Mouse (Mus musculus) hindbrain, embryonic 13.5 days (tissue): ENCODE data around the gene Ubac2. TPM values are rescaled to one million over a fixed set of nuclear protein-coding genes. Genes with fewer than 3 reads are reported as not detected.

Experiments used
- ATAC-seq: fragments of 200-750 bp; cut with Nextera tagmentation; 2 replicates; pipeline ENCODE4 v1.8.0; 2017; ENCODE audit warnings: moderate TSS enrichment; ENCODE audit not compliant: low FRiP score
- H3K27ac ChIP-seq: fragments of 300-500 bp; sonication (generic); 2 replicates; pipeline ENCODE4 v1.5.1; 2015; ENCODE audit warnings: inconsistent platforms, mild to moderate bottlenecking, moderate library complexity
- H3K27me3 ChIP-seq: fragments of 300-500 bp; sonication (generic); 2 replicates; pipeline ENCODE4 v1.6.1; 2015; ENCODE audit warnings: mild to moderate bottlenecking, inconsistent platforms
- H3K36me3 ChIP-seq: fragments of 300-500 bp; sonication (generic); 2 replicates; pipeline ENCODE4 v1.6.1; 2015; ENCODE audit warnings: mild to moderate bottlenecking, inconsistent platforms
- H3K4me1 ChIP-seq: fragments of 300-500 bp; sonication (generic); replicated peaks from 2 replicates; pipeline ENCODE4 v1.6.1; 2015; ENCODE audit warnings: inconsistent platforms
- H3K4me2 ChIP-seq: fragments of 300-500 bp; sonication (generic); 2 replicates; pipeline ENCODE4 v1.6.1; 2015; ENCODE audit warnings: inconsistent platforms, mild to moderate bottlenecking, moderate library complexity
- H3K4me3 ChIP-seq: fragments of 300-500 bp; sonication (generic); 2 replicates; pipeline ENCODE4 v1.5.1; 2015; ENCODE audit warnings: mild to moderate bottlenecking, inconsistent platforms
- H3K9ac ChIP-seq: fragments of 300-500 bp; sonication (generic); 2 replicates; pipeline ENCODE4 v1.6.1; 2015; ENCODE audit warnings: mild to moderate bottlenecking, inconsistent platforms
- H3K9me3 ChIP-seq: fragments of 300-500 bp; sonication (generic); 2 replicates; pipeline ENCODE4 v1.6.1; 2016; ENCODE audit warnings: inconsistent platforms
- WGBS: fragments of 180-500 bp; shearing (Covaris S2); methylation state at CpG from one replicate; pipeline ENCODE4 v1.1.7; 2015; 5-methylcytosine and 5-hydroxymethylcytosine counted together
- polyA plus RNA-seq: library from polyadenylated mRNA; unstranded; fragments of >200 nt; fragmentation: Nextera tagmentation; extraction: Ambion mirVana; gene quantifications from 2 replicates; pipeline ENCODE4 v1.2.1, GENCODE M21; 2015

Ubac2 gene
- polyA plus RNA-seq, 1 experiment from 2014 or later, result 56.9 TPM

- H3K4me1 ChIP-seq, result peaks cover 12% of the 10 kb centered on the region
- no peak overlapping the region for H3K4me3 ChIP-seq
- 93% methylated on average over 4 of the region's 4 CpGs for WGBS
- no peak overlapping the region for H3K27ac ChIP-seq
- H3K36me3 ChIP-seq, result no peaks in the 10 kb centered on the region
- H3K27me3 ChIP-seq, result no peaks in the 10 kb centered on the region
- H3K9me3 ChIP-seq, result no peaks in the 10 kb centered on the region
- H3K4me2 ChIP-seq, result no peak overlapping the region
- no peak overlapping the region for H3K9ac ChIP-seq
- ATAC-seq, result no peak
These were observed 87.0 kb downstream of the Ubac2 start for GRCm38 (mm10) chr14:121965461-121965860.

GRCm38 (mm10) chr14:121967095-121967494 lies 88.7 kb downstream of the Ubac2 start:
- no peaks in the 10 kb centered on the region for H3K36me3 ChIP-seq
- no peak overlapping the region for H3K4me2 ChIP-seq
- H3K27me3 ChIP-seq, result no peaks in the 10 kb centered on the region
- 92% methylated on average over 4 of the region's 4 CpGs for WGBS
- ATAC-seq, result no peak
- no peak overlapping the region for H3K9ac ChIP-seq
- no peak overlapping the region for H3K27ac ChIP-seq
- H3K4me3 ChIP-seq, result no peak overlapping the region
- no peaks in the 10 kb centered on the region for H3K9me3 ChIP-seq
- peaks cover 13% of the 10 kb centered on the region for H3K4me1 ChIP-seq

- no peak overlapping the region for H3K27ac ChIP-seq
- H3K9ac ChIP-seq, result no peak overlapping the region
- 0 out of 2 replicates have a peak, but pooled peaks cover 2% of the 10 kb centered on the region for H3K36me3 ChIP-seq
- no peaks in the 10 kb centered on the region for H3K27me3 ChIP-seq
- no peaks in the 10 kb centered on the region for H3K9me3 ChIP-seq
- H3K4me2 ChIP-seq, result no peak overlapping the region
- WGBS, result 96% methylated on average over 1 of the region's 1 CpGs
- no peak for ATAC-seq
- H3K4me3 ChIP-seq, result no peak overlapping the region
- 0 out of 2 replicates have a peak, but pooled peaks cover 5% of the 10 kb centered on the region for H3K4me1 ChIP-seq
These were observed 92.0 kb downstream of the Ubac2 start for GRCm38 (mm10) chr14:121970402-121970801.

- no peak for ATAC-seq
- Histone ChIP-seq H3K4me1 (0 out of 2 replicates have a peak, but pooled peaks cover 5% of the 10 kb centered on the region), H3K4me2 (no peak overlapping the region), H3K36me3 (peaks cover 11% of the 10 kb centered on the region), H3K27me3 (no peaks in the 10 kb centered on the region), H3K4me3 (no peak overlapping the region), H3K27ac (no peak overlapping the region), H3K9ac (no peak overlapping the region), H3K9me3 (no peaks in the 10 kb centered on the region)
- 93% methylated on average over 10 of the region's 10 CpGs for WGBS
These were observed 94.7 kb downstream of the Ubac2 start for GRCm38 (mm10) chr14:121973114-121973513.

- 89% methylated on average over 1 of the region's 1 CpGs for WGBS
- H3K27me3 ChIP-seq, result no peaks in the 10 kb centered on the region
- no peaks in the 10 kb centered on the region for H3K9me3 ChIP-seq
- H3K9ac ChIP-seq, result no peak overlapping the region
- H3K4me3 ChIP-seq, result no peak overlapping the region
- H3K4me2 ChIP-seq, result no peak overlapping the region
- H3K36me3 ChIP-seq, result no peaks in the 10 kb centered on the region
- no peaks in the 10 kb centered on the region for H3K4me1 ChIP-seq
- no peak overlapping the region for H3K27ac ChIP-seq
- ATAC-seq, result no peak
These were observed 103.1 kb downstream of the Ubac2 start for GRCm38 (mm10) chr14:121981531-121981930.

GRCm38 (mm10) chr14:121983009-121983933 lies 104.9 kb downstream of the Ubac2 start:
- Histone ChIP-seq H3K9ac (no peak overlapping the region), H3K36me3 (no peaks in the 10 kb centered on the region), H3K4me2 (no peak overlapping the region), H3K4me3 (no peak overlapping the region), H3K27ac (no peak overlapping the region), H3K4me1 (no peaks in the 10 kb centered on the region), H3K9me3 (no peaks in the 10 kb centered on the region), H3K27me3 (no peaks in the 10 kb centered on the region)
- no peak for ATAC-seq
- 73% methylated on average over 8 of the region's 8 CpGs for WGBS

- H3K36me3 ChIP-seq, result no peaks in the 10 kb centered on the region
- H3K4me2 ChIP-seq, result no peak overlapping the region
- no peaks in the 10 kb centered on the region for H3K4me1 ChIP-seq
- 85% methylated on average over 3 of the region's 3 CpGs for WGBS
- ATAC-seq, result no peak
- H3K4me3 ChIP-seq, result no peak overlapping the region
- no peak overlapping the region for H3K9ac ChIP-seq
- no peak overlapping the region for H3K27ac ChIP-seq
- no peaks in the 10 kb centered on the region for H3K9me3 ChIP-seq
- no peaks in the 10 kb centered on the region for H3K27me3 ChIP-seq
These were observed 107.1 kb downstream of the Ubac2 start for GRCm38 (mm10) chr14:121985477-121985876.

GRCm38 (mm10) chr14:121986028-121986427 lies 107.6 kb downstream of the Ubac2 start:
- no peak for ATAC-seq
- Histone ChIP-seq H3K27me3 (no peaks in the 10 kb centered on the region), H3K36me3 (no peaks in the 10 kb centered on the region), H3K4me1 (no peaks in the 10 kb centered on the region), H3K4me3 (no peak overlapping the region), H3K27ac (no peak overlapping the region), H3K4me2 (no peak overlapping the region), H3K9me3 (no peaks in the 10 kb centered on the region), H3K9ac (no peak overlapping the region)
- 89% methylated on average over 6 of the region's 6 CpGs for WGBS

GRCm38 (mm10) chr14:121987287-121987686 lies 108.9 kb downstream of the Ubac2 start:
- Histone ChIP-seq H3K4me2 (no peak overlapping the region), H3K27ac (no peak overlapping the region), H3K9me3 (no peaks in the 10 kb centered on the region), H3K36me3 (no peaks in the 10 kb centered on the region), H3K9ac (no peak overlapping the region), H3K4me3 (no peak overlapping the region), H3K27me3 (no peaks in the 10 kb centered on the region), H3K4me1 (no peaks in the 10 kb centered on the region)
- WGBS, result 76% methylated on average over 1 of the region's 1 CpGs
- no peak for ATAC-seq

- Histone ChIP-seq H3K9ac (no peak overlapping the region), H3K4me2 (no peak overlapping the region), H3K36me3 (no peaks in the 10 kb centered on the region), H3K27me3 (no peaks in the 10 kb centered on the region), H3K4me3 (no peak overlapping the region), H3K4me1 (no peaks in the 10 kb centered on the region), H3K9me3 (no peaks in the 10 kb centered on the region), H3K27ac (no peak overlapping the region)
- ATAC-seq, result no peak
- 87% methylated on average over 4 of the region's 4 CpGs for WGBS
These were observed 109.3 kb downstream of the Ubac2 start for GRCm38 (mm10) chr14:121987691-121988090.

GRCm38 (mm10) chr14:121989331-121989730 lies 110.9 kb downstream of the Ubac2 start:
- H3K27me3 ChIP-seq, result no peaks in the 10 kb centered on the region
- 97% methylated on average over 3 of the region's 3 CpGs for WGBS
- H3K4me3 ChIP-seq, result no peak overlapping the region
- no peaks in the 10 kb centered on the region for H3K4me1 ChIP-seq
- H3K27ac ChIP-seq, result no peak overlapping the region
- no peaks in the 10 kb centered on the region for H3K9me3 ChIP-seq
- ATAC-seq, result no peak
- peaks cover 3% of the 10 kb centered on the region for H3K36me3 ChIP-seq
- H3K9ac ChIP-seq, result no peak overlapping the region
- H3K4me2 ChIP-seq, result no peak overlapping the region

GRCm38 (mm10) chr14:121989869-121990268 lies 111.4 kb downstream of the Ubac2 start:
- H3K27me3 ChIP-seq, result no peaks in the 10 kb centered on the region
- H3K9ac ChIP-seq, result no peak overlapping the region
- no peak overlapping the region for H3K4me3 ChIP-seq
- H3K36me3 ChIP-seq, result peaks cover 7% of the 10 kb centered on the region
- no peak overlapping the region for H3K4me2 ChIP-seq
- no peaks in the 10 kb centered on the region for H3K9me3 ChIP-seq
- no peak for ATAC-seq
- H3K27ac ChIP-seq, result no peak overlapping the region
- 99% methylated on average over 3 of the region's 3 CpGs for WGBS
- H3K4me1 ChIP-seq, result no peaks in the 10 kb centered on the region

- ATAC-seq, result no peak
- no peak overlapping the region for H3K27ac ChIP-seq
- no peak overlapping the region for H3K9ac ChIP-seq
- 88% methylated on average over 6 of the region's 6 CpGs for WGBS
- peaks cover 17% of the 10 kb centered on the region for H3K36me3 ChIP-seq
- H3K4me3 ChIP-seq, result no peak overlapping the region
- no peaks in the 10 kb centered on the region for H3K9me3 ChIP-seq
- H3K4me2 ChIP-seq, result no peak overlapping the region
- no peaks in the 10 kb centered on the region for H3K4me1 ChIP-seq
- H3K27me3 ChIP-seq, result no peaks in the 10 kb centered on the region
These were observed 112.5 kb downstream of the Ubac2 start for GRCm38 (mm10) chr14:121990897-121991296.
